Mouse (Mus musculus) brain, embryonic 14.5 days (tissue): ENCODE measurements around the gene Gm13084. TPM values are rescaled to one million over a fixed set of nuclear protein-coding genes. Genes with fewer than 3 reads are reported as not detected.
"Not testable (repeated sequence)": the region's sequence is repeated elsewhere in the genome, so short reads cannot be mapped to it uniquely, and the experiment has no call there.

Experiments used
- DNase-seq: peaks from one replicate; pipeline ENCODE4 v3.0.0-alpha.2; 2011; ENCODE audit warnings: low read depth
- CTCF ChIP-seq: fragments of 200-500 bp; IDR thresholded peaks from 2 replicates; pipeline ENCODE4 v1.5.1; 2012; ENCODE audit warnings: inconsistent platforms, mild to moderate bottlenecking, moderate library complexity, borderline replicate concordance; ENCODE audit not compliant: insufficient read depth, insufficient read length; ENCODE audit errors: extremely low read depth
- POLR2A ChIP-seq: fragments of 200-500 bp; IDR thresholded peaks from 2 replicates; pipeline ENCODE4 v1.6.1; 2012; ENCODE audit warnings: mild to moderate bottlenecking, inconsistent platforms, borderline replicate concordance; ENCODE audit not compliant: poor library complexity, insufficient read depth, insufficient read length, severe bottlenecking; ENCODE audit errors: extremely low read depth
- polyA plus RNA-seq: library from polyadenylated mRNA; depleted of rRNA; stranded (reverse); fragments of >200 nt; gene quantifications from 2 replicates; pipeline ENCODE4 v1.2.3, GENCODE M21; 2012; rRNA removed

Gm13084 gene
- polyA plus RNA-seq = not detected in 2 replicates

DNA sequence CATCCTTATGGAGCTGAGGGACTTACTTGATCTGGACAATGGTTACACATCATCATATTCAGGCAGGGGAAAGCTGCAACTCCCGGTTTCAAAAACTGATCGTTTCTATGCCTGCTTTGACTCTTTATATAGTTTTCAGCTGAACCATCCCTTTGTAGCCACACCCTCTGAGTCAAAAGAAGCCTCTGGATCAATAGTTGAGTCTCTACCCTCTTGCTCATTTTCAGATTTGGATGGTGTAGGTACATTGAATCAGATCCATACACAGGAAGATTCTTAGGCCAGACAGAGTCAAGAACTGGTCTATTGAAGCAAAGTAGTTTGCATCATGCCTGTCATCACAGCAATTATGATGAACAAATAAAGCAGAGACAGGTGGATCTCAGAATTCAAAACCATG is at the start of gene Gm13084:
Gm13084 (minus strand) TSS at position 101 of the 400 bp plus-strand sequence.
- TF ChIP-seq POLR2A = no peak
- no peak for TF ChIP-seq CTCF
- DNase-seq = no peak

DNA sequence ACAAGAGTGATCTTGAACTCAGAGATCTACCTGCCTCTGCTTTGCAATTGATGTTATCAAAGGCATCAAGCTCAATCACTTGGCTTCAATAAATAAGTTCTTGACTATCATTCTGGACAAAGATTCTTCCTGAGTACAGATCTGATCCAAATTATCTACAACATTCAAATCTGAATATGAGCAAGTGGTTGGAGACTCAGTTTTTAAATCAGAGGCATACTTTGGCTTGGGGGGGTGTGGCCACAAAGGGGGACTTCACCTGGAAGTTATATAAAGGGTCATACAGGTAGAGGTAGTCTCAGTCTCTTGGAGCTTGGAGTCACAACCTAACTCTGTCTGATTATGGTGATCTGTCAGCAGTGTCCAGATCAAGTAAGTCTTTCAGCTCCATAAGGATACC is 30.3 kb upstream of the Gm13084 start, which contains the start of gene Gm13103:
Gm13103 (plus strand) TSS at position 301 of the 400 bp plus-strand sequence.
- DNase-seq = not testable (repeated sequence)

DNA sequence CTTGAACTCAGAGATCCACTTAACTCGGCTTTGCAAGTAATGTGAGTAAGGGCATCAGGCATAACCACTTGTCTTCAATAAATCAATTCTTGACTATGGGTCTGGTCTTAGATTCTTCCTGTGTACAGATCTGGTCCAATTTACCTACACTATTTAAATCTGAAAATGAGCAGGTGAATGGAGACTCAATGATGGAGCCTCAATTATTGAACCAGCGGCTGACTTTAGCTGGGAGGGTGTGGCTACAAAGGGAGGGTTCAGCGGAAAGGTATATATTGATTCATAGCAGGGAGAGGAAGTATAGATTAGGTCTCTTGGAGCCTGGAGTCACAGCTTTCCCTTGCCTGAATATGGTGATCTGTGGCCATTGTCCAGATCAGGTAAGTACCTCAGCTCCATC is 26.8 kb downstream of the Gm13084 start, which contains the start of gene Gm13023:
Gm13023 (plus strand) TSS at position 301 of the 400 bp plus-strand sequence.
- not testable (repeated sequence) for DNase-seq

Other genes starting within 250 kb of the Gm13084 start
- not detected in 2 replicates for gene Gm13083, start 201.1 kb downstream of the Gm13084 start, polyA plus RNA-seq
- gene Gm13088, start 158.8 kb downstream of the Gm13084 start, polyA plus RNA-seq = not detected in 2 replicates
- gene Gm13089, start 113.4 kb downstream of the Gm13084 start, polyA plus RNA-seq = not detected in 2 replicates
- gene Gm13078, start 96.6 kb downstream of the Gm13084 start, polyA plus RNA-seq = not detected in 2 replicates
- gene Gm13023, start 26.7 kb downstream of the Gm13084 start, polyA plus RNA-seq = not detected in 2 replicates
- gene Gm13103, start 30.4 kb upstream of the Gm13084 start, polyA plus RNA-seq = not detected in 2 replicates
- gene Pramef6, start 84.3 kb upstream of the Gm13084 start, polyA plus RNA-seq = not detected in 2 replicates
- gene Pramef25, start 134.9 kb upstream of the Gm13084 start, polyA plus RNA-seq = not detected in 2 replicates
- gene Gm13101, start 150.9 kb upstream of the Gm13084 start, polyA plus RNA-seq = not detected in 2 replicates
- gene Pramef17, start 178.3 kb upstream of the Gm13084 start, polyA plus RNA-seq = not detected in 2 replicates
- gene Pramel4, start 243.0 kb upstream of the Gm13084 start, polyA plus RNA-seq = not detected in 2 replicates